Mouse (Mus musculus) neural tube, embryonic 12.5 days (tissue): ENCODE data around the gene Dnajc30. TPM values are rescaled to one million over a fixed set of nuclear protein-coding genes. Genes with fewer than 3 reads are reported as not detected.

ENCODE experiments used
- polyA plus RNA-seq: library from polyadenylated mRNA; unstranded; fragments of >200 nt; fragmentation: Nextera tagmentation; extraction: Ambion mirVana; gene quantifications from 2 replicates; pipeline ENCODE4 v1.2.1, GENCODE M21; 2016

Dnajc30 gene
- polyA plus RNA-seq, 1 experiment from 2014 or later = 30.3 TPM

Other genes with a start within 250 kb of the Dnajc30 start
- gene Tmem270, start 157.5 kb upstream of the Dnajc30 start, polyA plus RNA-seq = not detected in 2 replicates
- 2.6 and 2.7 TPM in 2 replicates for gene Cldn13, start 148.7 kb upstream of the Dnajc30 start, polyA plus RNA-seq
- gene Mettl27, start 131.8 kb upstream of the Dnajc30 start, polyA plus RNA-seq = 8.8 and 10.1 TPM in 2 replicates
- 2.0 and 2.1 TPM in 2 replicates for gene Cldn4, start 117.3 kb upstream of the Dnajc30 start, polyA plus RNA-seq
- 1.7 and 1.9 TPM in 2 replicates for gene Cldn3, start 78.0 kb upstream of the Dnajc30 start, polyA plus RNA-seq
- 51.6 and 56.3 TPM in 2 replicates for gene Abhd11, start 55.0 kb upstream of the Dnajc30 start, polyA plus RNA-seq
- gene Stx1a, start 40.7 kb upstream of the Dnajc30 start, polyA plus RNA-seq = 41.6 and 54.5 TPM in 2 replicates
- gene Bud23, start 757 bp downstream of the Dnajc30 start, polyA plus RNA-seq = 106 and 112 TPM in 2 replicates
- 37.0 and 37.8 TPM in 2 replicates for gene Vps37d, start 14.1 kb downstream of the Dnajc30 start, polyA plus RNA-seq
- gene Mlxipl, start 25.7 kb downstream of the Dnajc30 start, polyA plus RNA-seq = 0.58 and 0.66 TPM in 2 replicates
- 23.6 and 23.8 TPM in 2 replicates for gene Tbl2, start 85.5 kb downstream of the Dnajc30 start, polyA plus RNA-seq
- gene Bcl7b, start 104.1 kb downstream of the Dnajc30 start, polyA plus RNA-seq = 50.1 and 50.2 TPM in 2 replicates
- 54.7 and 58.6 TPM in 2 replicates for gene Baz1b, start 123.1 kb downstream of the Dnajc30 start, polyA plus RNA-seq
- gene Fzd9, start 187.0 kb downstream of the Dnajc30 start, polyA plus RNA-seq = 11.9 and 14.5 TPM in 2 replicates